Mouse (Mus musculus) liver, postnatal 0 days (tissue): ENCODE measurements at regions not wholly inside any gene's neighbourhood (a gene's known extent, or its start where the extent isn't known, plus 50 kb on each side); places are given as distances from the start of the nearest gene placed in this dataset.

Source experiments
- ATAC-seq: fragments of 200-750 bp; cut with Nextera tagmentation; 2 replicates; pipeline ENCODE4 v1.8.0; 2017; ENCODE audit warnings: mild to moderate bottlenecking, moderate library complexity
- DNase-seq: peaks from one replicate; pipeline ENCODE4 v3.0.0-alpha.2; 2016
- H3K27ac ChIP-seq: fragments of 300-500 bp; sonication (generic); 2 replicates; pipeline ENCODE4 v1.5.1; 2014; ENCODE audit warnings: antibody characterized with exemption, moderate library complexity, mild to moderate bottlenecking, low read depth
- H3K27me3 ChIP-seq: fragments of 300-500 bp; sonication (generic); 2 replicates; pipeline ENCODE4 v1.6.1; 2014; ENCODE audit warnings: low read length, control low read depth, mixed read lengths; ENCODE audit not compliant: insufficient read depth
- H3K36me3 ChIP-seq: fragments of 300-500 bp; sonication (generic); replicated peaks from 2 replicates; pipeline ENCODE4 v1.6.1; 2014; ENCODE audit warnings: mild to moderate bottlenecking, control low read depth, low read length, moderate library complexity, mixed read lengths; ENCODE audit not compliant: insufficient read depth
- H3K4me1 ChIP-seq: fragments of 300-500 bp; sonication (generic); 2 replicates; pipeline ENCODE4 v1.6.1; 2014; ENCODE audit warnings: antibody characterized with exemption, mild to moderate bottlenecking, control low read depth; ENCODE audit not compliant: insufficient read depth
- H3K4me2 ChIP-seq: fragments of 300-500 bp; sonication (generic); 2 replicates; pipeline ENCODE4 v1.6.1; 2014; ENCODE audit warnings: low read depth, mild to moderate bottlenecking, low read length, moderate library complexity, mixed read lengths
- H3K4me3 ChIP-seq: fragments of 300-500 bp; sonication (generic); 2 replicates; pipeline ENCODE4 v1.5.1; 2014; ENCODE audit warnings: low read depth, low read length
- H3K9ac ChIP-seq: fragments of 300-500 bp; sonication (generic); replicated peaks from 2 replicates; pipeline ENCODE4 v1.6.1; 2014; ENCODE audit warnings: mild to moderate bottlenecking, moderate library complexity
- H3K9me3 ChIP-seq: fragments of 300-500 bp; sonication (generic); 2 replicates; pipeline ENCODE4 v1.6.1; 2016; ENCODE audit warnings: mild to moderate bottlenecking, control low read depth, low read length, mixed read lengths
- CTCF ChIP-seq: sonication (generic); IDR thresholded peaks from 2 replicates; pipeline ENCODE4 v1.5.1; 2016; ENCODE audit warnings: antibody characterized with exemption, low read depth
- EP300 ChIP-seq: IDR thresholded peaks from 2 replicates; pipeline ENCODE4 v1.6.1; 2016; ENCODE audit warnings: antibody characterized with exemption, low read depth, mild to moderate bottlenecking
- WGBS: fragments of 180-500 bp; shearing (Covaris S2); extraction: QIAGEN DNeasy Blood & Tissue Kit; methylation state at CpG from one replicate; pipeline ENCODE4 v1.1.7; 2014; ENCODE audit not compliant: insufficient replicate concordance; 5-methylcytosine and 5-hydroxymethylcytosine counted together

- H3K27ac ChIP-seq, result no peak overlapping the region
- H3K36me3 ChIP-seq, result no peaks in the 10 kb centered on the region
- H3K27me3 ChIP-seq, result no peaks in the 10 kb centered on the region
- WGBS, result 74% methylated on average over 5 of the region's 5 CpGs
- TF ChIP-seq EP300, result no peak
- no peak for TF ChIP-seq CTCF
- ATAC-seq (no peak), DNase-seq (no peak)
- no peak overlapping the region for H3K4me3 ChIP-seq
- no peaks in the 10 kb centered on the region for H3K9me3 ChIP-seq
- H3K4me2 ChIP-seq, result no peak overlapping the region
- H3K4me1 ChIP-seq, result no peaks in the 10 kb centered on the region
- no peak overlapping the region for H3K9ac ChIP-seq
Measured at GRCm38 (mm10) chr9:30563399-30563798, 136.5 kb downstream of the Snx19 start.

GRCm38 (mm10) chr9:30554908-30555307 lies 128.0 kb downstream of the Snx19 start:
- H3K36me3 ChIP-seq, result no peaks in the 10 kb centered on the region

GRCm38 (mm10) chr9:30552721-30553120 lies 125.8 kb downstream of the Snx19 start:
- Histone ChIP-seq H3K36me3 (no peaks in the 10 kb centered on the region), H3K4me1 (no peaks in the 10 kb centered on the region), H3K4me3 (no peak overlapping the region), H3K9ac (no peak overlapping the region), H3K27ac (no peak overlapping the region), H3K27me3 (no peaks in the 10 kb centered on the region), H3K4me2 (no peak overlapping the region), H3K9me3 (no peaks in the 10 kb centered on the region)
- DNase-seq (no peak), ATAC-seq (no peak)
- WGBS, result 83% methylated on average over 8 of the region's 8 CpGs
- no peak for TF ChIP-seq CTCF
- no peak for TF ChIP-seq EP300

More at GRCm38 (mm10) chr9:30554908-30555307, 128.0 kb downstream of the Snx19 start:
- Histone ChIP-seq H3K27me3 (no peaks in the 10 kb centered on the region), H3K27ac (no peak overlapping the region), H3K9ac (no peak overlapping the region), H3K4me2 (no peak overlapping the region), H3K9me3 (no peaks in the 10 kb centered on the region), H3K4me3 (no peak overlapping the region), H3K4me1 (no peaks in the 10 kb centered on the region)
- TF ChIP-seq EP300 (no peak), CTCF (no peak)
- DNase-seq (no peak), ATAC-seq (no peak)
- 71% methylated on average over 2 of the region's 2 CpGs for WGBS

- Histone ChIP-seq H3K27ac (no peak overlapping the region), H3K9me3 (no peaks in the 10 kb centered on the region), H3K9ac (no peak overlapping the region), H3K4me3 (no peak overlapping the region), H3K4me2 (no peak overlapping the region), H3K27me3 (no peaks in the 10 kb centered on the region), H3K36me3 (no peaks in the 10 kb centered on the region), H3K4me1 (no peaks in the 10 kb centered on the region)
- DNase-seq, result no peak
- TF ChIP-seq CTCF (no peak), EP300 (no peak)
- WGBS, result 83% methylated on average over 5 of the region's 5 CpGs
- no peak for ATAC-seq
Measured at GRCm38 (mm10) chr9:30549892-30550515, 123.1 kb downstream of the Snx19 start.

GRCm38 (mm10) chr9:30539858-30540257 lies 113.0 kb downstream of the Snx19 start:
- no peak overlapping the region for H3K4me3 ChIP-seq
- H3K27ac ChIP-seq, result no peak overlapping the region
- no peak overlapping the region for H3K9ac ChIP-seq
- H3K9me3 ChIP-seq, result no peaks in the 10 kb centered on the region
- TF ChIP-seq EP300 (no peak), CTCF (no peak)
- no peak overlapping the region for H3K4me2 ChIP-seq
- ATAC-seq (no peak), DNase-seq (no peak)
- no peaks in the 10 kb centered on the region for H3K4me1 ChIP-seq
- no peaks in the 10 kb centered on the region for H3K36me3 ChIP-seq
- WGBS, result 71% methylated on average over 6 of the region's 6 CpGs
- H3K27me3 ChIP-seq, result no peaks in the 10 kb centered on the region

GRCm38 (mm10) chr9:30536508-30537100 lies 109.7 kb downstream of the Snx19 start:
- no peaks in the 10 kb centered on the region for H3K27me3 ChIP-seq
- ATAC-seq (no peak), DNase-seq (no peak)
- H3K4me3 ChIP-seq, result no peak overlapping the region
- H3K27ac ChIP-seq, result no peak overlapping the region
- no peaks in the 10 kb centered on the region for H3K9me3 ChIP-seq
- WGBS, result 45% methylated on average over 8 of the region's 8 CpGs
- H3K4me1 ChIP-seq, result no peaks in the 10 kb centered on the region
- no peak overlapping the region for H3K4me2 ChIP-seq
- TF ChIP-seq CTCF (no peak), EP300 (no peak)
- no peaks in the 10 kb centered on the region for H3K36me3 ChIP-seq
- no peak overlapping the region for H3K9ac ChIP-seq
